In genomic region chr13:45693126-45693525, GRCm38 (mm10) we compare ENCODE assay signal across 12 mouse cellular contexts.
DNase-seq lines count a peak whose midpoint lies in the region; ATAC-seq and TF ChIP-seq lines count a peak whose summit lies in the region.
"Had no signal": no experiment of that assay in that cellular context is flagged by ENCODE, and none has a peak within 500 bp of the region (broad histone marks: within the 10 kb centered on the region; RNA-seq: fewer than 3 reads in every experiment).

No protein-coding gene starts in this region.

- H3K27me3 ChIP-seq in kidney, adult 2 months (replicated peaks; ENCODE audit: control insufficient read depth, insufficient read depth, low read length), result no peaks in the 10 kb centered on the region
- H3K27me3 ChIP-seq: midbrain, embryonic 12.5 days; neural tube, embryonic 12.5 days; stomach, embryonic 15.5 days had no signal

- H3K4me3 ChIP-seq in kidney, adult 2 months (ENCODE audit: insufficient read depth, low read depth, low read length), result no peak overlapping the region
- H3K4me3 ChIP-seq: midbrain, embryonic 12.5 days; neural tube, embryonic 12.5 days; stomach, embryonic 15.5 days had no signal

- TF ChIP-seq CTCF in kidney, adult 2 months (conservative IDR thresholded peaks at IDR 0.05; ENCODE audit: insufficient read depth, insufficient read length, low read depth, low read length), result no peak

- ATAC-seq in frontal cortex, adult (ENCODE audit: low TSS enrichment), result 0 out of 2 replicates have a peak, but pooled peaks have one; percentile 3

- no peak for DNase-seq in frontal cortex, adult 2 months (ENCODE audit: extremely low spot score in 1 of 2, low spot score in 1 of 2)
- DNase-seq in kidney, adult 2 months, result no peak
- no peak for DNase-seq in kidney, postnatal 36 days
- peak; percentile 53 for DNase-seq in thymus, postnatal 0 days (ENCODE audit: low spot score)
- no peak for DNase-seq in thymus, postnatal 25 days
- DNase-seq in testis, postnatal 10 days (ENCODE audit: low spot score), result no peak
- DNase-seq in spleen, postnatal 36 days (ENCODE audit: low spot score in 2 of 2), result no peak
- DNase-seq: cerebellum, adult 2 months had no signal

- peaks cover 28% of the 10 kb centered on the region; the same call in 1 of the 2 replicates for H3K4me1 ChIP-seq in kidney, adult 2 months (ENCODE audit: control insufficient read depth, insufficient read depth, low read length)
- H3K4me1 ChIP-seq: midbrain, embryonic 12.5 days; neural tube, embryonic 12.5 days had no signal

- no peaks in the 10 kb centered on the region for H3K36me3 ChIP-seq in kidney, adult 2 months (ENCODE audit: control insufficient read depth, insufficient read depth, low read length)
- H3K36me3 ChIP-seq: midbrain, embryonic 12.5 days; stomach, embryonic 15.5 days had no signal

- WGBS in kidney, adult 2 months, result 62% methylated on average over 4 of the region's 4 CpGs

- no peak for TF ChIP-seq POLR2A in kidney, adult 2 months (IDR thresholded peaks at IDR 0.05; ENCODE audit: low read depth, low read length)

- H3K27ac ChIP-seq in kidney, adult 2 months (ENCODE audit: insufficient read depth, low read depth, low read length), result 0 out of 2 replicates have a peak overlapping the region, but pooled peaks have one; percentile 26
- H3K27ac ChIP-seq: midbrain, embryonic 12.5 days; neural tube, embryonic 12.5 days; stomach, embryonic 15.5 days had no signal
